Mouse (Mus musculus): Measurements from ENCODE around the gene Zmpste24.
"Not testable (repeated sequence)": the region's sequence is repeated elsewhere in the genome, so short reads cannot be mapped to it uniquely, and the experiment has no call there.

Gene Zmpste24

GRCm38 (mm10) chr4:121097650-121098378, at the start of gene Zmpste24:
Zmpste24 (minus strand) TSS chr4:121098241.
- DNase-seq (ENCODE audit: low read depth, low spot score) = peak; percentile 86

- no peak for DNase-seq (ENCODE audit: low read depth, low spot score)
Measured at GRCm38 (mm10) chr4:121109126-121109525, 11.1 kb upstream of the Zmpste24 start, which contains the start of gene Tmco2. Tmco2 (minus strand) TSS chr4:121109226.

- DNase-seq (ENCODE audit: low read depth, low spot score) = no peak
Measured at GRCm38 (mm10) chr4:121103304-121103703, 5.3 kb upstream of the Zmpste24 start.

GRCm38 (mm10) chr4:121090211-121090610, 7.8 kb downstream of the Zmpste24 start:
- DNase-seq (ENCODE audit: low read depth, low spot score) = no peak

GRCm38 (mm10) chr4:121088696-121089095, 9.3 kb downstream of the Zmpste24 start:
- DNase-seq (ENCODE audit: low read depth, low spot score) = no peak

GRCm38 (mm10) chr4:121084506-121084905, 13.5 kb downstream of the Zmpste24 start:
- DNase-seq (ENCODE audit: low read depth, low spot score) = no peak

GRCm38 (mm10) chr4:121080395-121080794, 17.6 kb downstream of the Zmpste24 start:
- no peak for DNase-seq (ENCODE audit: low read depth, low spot score)

GRCm38 (mm10) chr4:121077915-121078646, 20.0 kb downstream of the Zmpste24 start:
- DNase-seq (ENCODE audit: low read depth, low spot score) = no peak

GRCm38 (mm10) chr4:121074250-121074649, 23.8 kb downstream of the Zmpste24 start:
- no peak for DNase-seq (ENCODE audit: low read depth, low spot score)

- DNase-seq (ENCODE audit: low read depth, low spot score) = no peak
Measured at GRCm38 (mm10) chr4:121065336-121065735, 32.7 kb downstream of the Zmpste24 start.

GRCm38 (mm10) chr4:121059218-121059617, 38.8 kb downstream of the Zmpste24 start:
- not testable (repeated sequence) for DNase-seq (ENCODE audit: low read depth, low spot score)

- DNase-seq (ENCODE audit: low read depth, low spot score) = no peak
Measured at GRCm38 (mm10) chr4:121057032-121057431, 41.0 kb downstream of the Zmpste24 start.

- DNase-seq (ENCODE audit: low read depth, low spot score) = no peak
Measured at GRCm38 (mm10) chr4:121056342-121056741, 41.7 kb downstream of the Zmpste24 start.

- DNase-seq (ENCODE audit: low read depth, low spot score) = no peak
Measured at GRCm38 (mm10) chr4:121052454-121053323, 45.4 kb downstream of the Zmpste24 start.

GRCm38 (mm10) chr4:121051863-121052262, 46.2 kb downstream of the Zmpste24 start:
- DNase-seq (ENCODE audit: low read depth, low spot score) = no peak

- DNase-seq (ENCODE audit: low read depth, low spot score) = no peak
Measured at GRCm38 (mm10) chr4:121042946-121043345, 55.1 kb downstream of the Zmpste24 start.

- DNase-seq (ENCODE audit: low read depth, low spot score) = no peak
Measured at GRCm38 (mm10) chr4:121042472-121042871, 55.6 kb downstream of the Zmpste24 start.

- peak; percentile 72 for DNase-seq (ENCODE audit: low read depth, low spot score)
Measured at GRCm38 (mm10) chr4:121040897-121041671, 57.0 kb downstream of the Zmpste24 start.

GRCm38 (mm10) chr4:121040323-121040722, 57.7 kb downstream of the Zmpste24 start:
- no peak for DNase-seq (ENCODE audit: low read depth, low spot score)

- no peak for DNase-seq (ENCODE audit: low read depth, low spot score)
Measured at GRCm38 (mm10) chr4:121039331-121040115, 58.5 kb downstream of the Zmpste24 start, which contains the start of gene Col9a2. Col9a2 (plus strand) TSS chr4:121039385.
